Mouse (Mus musculus) MEL (cell line): ENCODE measurements around the gene Sf1.

ENCODE experiments used
- CTCF ChIP-seq, 3 experiments: IDR thresholded peaks in 2 of 3; conservative IDR thresholded peaks in 1 of 3; 2 replicates each; pipeline ENCODE4 v1.5.1; 2011 to 2012; ENCODE audit warnings: low read length in 3 of 3, low read depth in 2 of 3, mild to moderate bottlenecking in 2 of 3, improper control_type of control experiment in 1 of 3, inconsistent platforms in 1 of 3, mixed read lengths in 1 of 3, moderate library complexity in 1 of 3; ENCODE audit not compliant: control insufficient read depth in 1 of 3, insufficient read depth in 1 of 3, poor library complexity in 1 of 3, severe bottlenecking in 1 of 3
- POLR2AphosphoS5 ChIP-seq: IDR thresholded peaks from 2 replicates; pipeline ENCODE4 v1.6.1; 2012; ENCODE audit warnings: low read depth, borderline replicate concordance, mild to moderate bottlenecking, inconsistent platforms, low read length, moderate library complexity, mixed read lengths

GRCm38 (mm10) chr19:6321786-6322621 lies 41.5 kb upstream of the Sf1 start:
- no peak for TF ChIP-seq CTCF (IDR thresholded peaks at IDR 0.05 in 2 of 3, conservative IDR thresholded peaks at IDR 0.05 in 1 of 3; ENCODE audit: control insufficient read depth in 1 of 3, insufficient read depth in 1 of 3, low read depth in 2 of 3, low read length in 3 of 3, poor library complexity in 1 of 3, severe bottlenecking in 1 of 3)
- no peak for TF ChIP-seq POLR2AphosphoS5
